Mouse (Mus musculus) heart, adult 2 months (tissue): ENCODE results near the gene Fndc3b. TPM values are rescaled to one million over a fixed set of nuclear protein-coding genes. Genes with fewer than 3 reads are reported as not detected.

Experiments used
- DNase-seq, 2 experiments: peaks; one replicate each; pipeline ENCODE4 v3.0.0; 2021
- H3K27ac ChIP-seq: fragments of 200-600 bp; 2 replicates; pipeline ENCODE4 v1.8.1; 2022
- H3K27me3 ChIP-seq: fragments of 200-500 bp; 2 replicates; pipeline ENCODE4 v1.6.1; 2012; ENCODE audit warnings: mild to moderate bottlenecking, low read length, inconsistent platforms, mixed read lengths; ENCODE audit not compliant: control insufficient read depth, insufficient read depth
- H3K36me3 ChIP-seq: fragments of 200-500 bp; 2 replicates; pipeline ENCODE4 v1.6.1; 2012; ENCODE audit warnings: low read length, inconsistent platforms; ENCODE audit not compliant: control insufficient read depth, insufficient read depth
- H3K4me1 ChIP-seq: fragments of 200-500 bp; 2 replicates; pipeline ENCODE4 v1.6.1; 2011; ENCODE audit warnings: low read length; ENCODE audit not compliant: control insufficient read depth, insufficient read depth
- H3K4me3 ChIP-seq: fragments of 200-600 bp; 2 replicates; pipeline ENCODE4 v1.8.1; 2022
- H3K79me2 ChIP-seq: fragments of 200-500 bp; replicated peaks from 2 replicates; pipeline ENCODE4 v1.6.1; 2012; ENCODE audit warnings: mild to moderate bottlenecking, inconsistent platforms, low read length, moderate library complexity, mixed read lengths; ENCODE audit not compliant: control insufficient read depth, insufficient read depth
- H3K9ac ChIP-seq: fragments of 200-500 bp; 2 replicates; pipeline ENCODE4 v1.6.1; 2012; ENCODE audit warnings: low read depth, mild to moderate bottlenecking, control low read depth, inconsistent platforms, low read length, mixed read lengths
- CTCF ChIP-seq: fragments of 200-600 bp; IDR thresholded peaks from 2 replicates; pipeline ENCODE4 v1.8.1; 2022; ENCODE audit warnings: antibody characterized with exemption, mild to moderate bottlenecking, moderate library complexity
- EP300 ChIP-seq: fragments of 200-500 bp; IDR thresholded peaks from 2 replicates; pipeline ENCODE4 v1.6.1; 2011; ENCODE audit warnings: low read depth, low read length, control low read depth; ENCODE audit not compliant: insufficient read depth
- POLR2A ChIP-seq: fragments of 200-500 bp; IDR thresholded peaks from 2 replicates; pipeline ENCODE4 v1.6.1; 2011; ENCODE audit warnings: mild to moderate bottlenecking, low read depth, low read length, control low read depth; ENCODE audit not compliant: insufficient read depth
- WGBS: fragments of 180-500 bp; shearing (Covaris S2); methylation state at CpG from one replicate; pipeline ENCODE4 v1.1.7; 2018; 5-methylcytosine and 5-hydroxymethylcytosine counted together
- intact Hi-C: fragments of 180-260 bp; cut with DNase I; formaldehyde crosslinking; loops from one replicate; pipeline ENCODE4 v1.15.1; 2025
- long read RNA-seq: library from polyadenylated mRNA; stranded (forward); transcript quantifications from one replicate; pipeline ENCODE4 v2.0.0, GENCODE M21; 2021
- polyA plus RNA-seq: library from polyadenylated mRNA; depleted of rRNA; stranded (reverse); fragments of >200 nt; gene quantifications from 2 replicates; pipeline ENCODE4 v1.2.3, GENCODE M21; 2012; rRNA removed
- total RNA-seq, 2 experiments: library from RNA; stranded (reverse); gene quantifications; 2 replicates each; pipeline ENCODE4 v1.2.3; 2021

The Fndc3b gene
- total RNA-seq (10 to 100 TPM; 52.1 to 57.4 TPM), polyA plus RNA-seq (15.3 and 24.7 TPM in 2 replicates)
- long read RNA-seq, full-length matches to known transcripts, result 1 of 5 reads
- long read RNA-seq, partial matches to known transcripts, result 0 of 5 reads
- long read RNA-seq, other reads (novel, unspliced or antisense), result 4 of 5 reads

- intact Hi-C loops, result loop anchor here (2.0 to 5.0 kb wide), 3 partner anchors 228 to 271 kb away; partner anchors contain the start of gene Pld1
These were observed at the start of gene Fndc3b for GRCm38 (mm10) chr3:27710648-27711428. Fndc3b (minus strand) TSS chr3:27711307.

GRCm38 (mm10) chr3:27760278-27760677 lies 49.2 kb upstream of the Fndc3b start:
- Histone ChIP-seq H3K36me3 (no peaks in the 10 kb centered on the region), H3K9ac (no peak overlapping the region), H3K27ac (no peak overlapping the region), H3K4me3 (no peak overlapping the region), H3K4me1 (peaks cover 1% of the 10 kb centered on the region; the same call in 1 of the 2 replicates), H3K79me2 (no peaks in the 10 kb centered on the region), H3K27me3 (no peaks in the 10 kb centered on the region)
- intact Hi-C loops, result no loop called here
- 36% methylated on average over 2 of the region's 2 CpGs for WGBS
- TF ChIP-seq EP300 (no peak), POLR2A (no peak), CTCF (no peak)
- no peak for DNase-seq

More at GRCm38 (mm10) chr3:27710648-27711428, at the start of gene Fndc3b:
- no peaks in the 10 kb centered on the region for H3K27me3 ChIP-seq
- peaks cover 4% of the 10 kb centered on the region for H3K36me3 ChIP-seq
- TF ChIP-seq CTCF (peak; percentile 47), POLR2A (peak; percentile 85), EP300 (peak; percentile 81; the same call in 1 of the 2 replicates)
- H3K79me2 ChIP-seq, result peaks cover 3% of the 10 kb centered on the region; the same call in 1 of the 2 replicates
- WGBS, result under 1% methylated on average over 76 of the region's 90 CpGs
- peak within 1 kb of the TSS; percentile 75 for H3K4me3 ChIP-seq
- H3K27ac ChIP-seq, result peak within 1 kb of the TSS; percentile 97
- DNase-seq, result peak; percentile 95 to 96
- H3K4me1 ChIP-seq, result peaks cover 6% of the 10 kb centered on the region
- H3K9ac ChIP-seq, result peak within 1 kb of the TSS; percentile 99

GRCm38 (mm10) chr3:27758976-27759375 lies 47.9 kb upstream of the Fndc3b start:
- H3K27me3 ChIP-seq, result no peaks in the 10 kb centered on the region
- H3K79me2 ChIP-seq, result no peaks in the 10 kb centered on the region
- H3K9ac ChIP-seq, result no peak overlapping the region
- H3K36me3 ChIP-seq, result no peaks in the 10 kb centered on the region
- peaks cover 1% of the 10 kb centered on the region; the same call in 1 of the 2 replicates for H3K4me1 ChIP-seq
- WGBS, result 49% methylated on average over 6 of the region's 6 CpGs
- H3K4me3 ChIP-seq, result no peak overlapping the region
- TF ChIP-seq POLR2A (0 out of 2 replicates have a peak, but pooled peaks have one; percentile 25), CTCF (no peak), EP300 (no peak)
- intact Hi-C loops, result no loop called here
- no peak overlapping the region for H3K27ac ChIP-seq
- DNase-seq, result peak; percentile 56 to 67

DNA sequence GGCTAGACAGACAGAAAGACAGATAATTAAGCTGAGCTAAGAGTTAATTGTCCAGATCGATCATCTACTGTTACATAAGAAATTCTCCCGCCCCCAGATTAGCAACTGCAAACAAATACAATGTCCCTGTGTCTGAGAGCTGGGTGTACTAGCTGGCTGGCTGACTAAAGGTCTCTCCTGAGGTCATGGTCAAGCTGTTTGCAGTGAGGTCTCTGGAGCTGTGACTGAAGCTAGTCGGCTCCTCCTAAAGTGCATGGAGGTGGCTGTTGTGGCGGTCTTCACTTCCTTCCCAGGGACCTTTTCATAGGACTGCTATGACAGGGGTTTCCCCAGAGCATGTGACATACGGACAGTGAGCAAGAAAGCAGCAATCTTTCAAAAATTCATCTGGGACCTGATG lies 40.5 kb upstream of the Fndc3b start:
- 55% methylated on average over 5 of the region's 5 CpGs for WGBS
- no peak for TF ChIP-seq CTCF
- TF ChIP-seq POLR2A, result no peak
- no peak for TF ChIP-seq EP300
- no peak overlapping the region for H3K27ac ChIP-seq
- no peaks in the 10 kb centered on the region for H3K79me2 ChIP-seq
- no peaks in the 10 kb centered on the region; the same call in 1 of the 2 replicates for H3K4me1 ChIP-seq
- H3K36me3 ChIP-seq, result no peaks in the 10 kb centered on the region
- peak in 1 of 2 experiments; percentile 21 for DNase-seq
- intact Hi-C loops, result no loop called here
- H3K9ac ChIP-seq, result no peak overlapping the region
- no peak overlapping the region for H3K4me3 ChIP-seq
- no peaks in the 10 kb centered on the region for H3K27me3 ChIP-seq

DNA sequence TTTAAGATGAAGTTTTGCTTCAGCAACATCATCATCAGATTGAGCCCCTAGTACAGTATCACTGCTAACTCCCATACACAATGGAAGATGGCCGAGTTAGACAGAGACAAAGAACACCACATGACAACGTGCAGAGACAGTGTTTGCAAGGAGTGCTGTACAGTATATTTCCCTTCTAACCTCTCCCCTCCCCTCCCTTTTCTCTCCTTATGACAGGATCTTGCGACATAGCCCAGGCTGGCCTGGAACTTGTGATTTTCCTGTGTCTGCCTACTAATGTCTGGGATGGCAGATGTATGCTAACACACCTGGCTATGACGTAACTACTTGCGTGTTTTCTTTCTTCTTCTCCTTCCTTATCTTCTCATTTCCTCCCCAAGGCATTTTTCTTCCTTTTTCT lies 40.0 kb upstream of the Fndc3b start:
- Histone ChIP-seq H3K79me2 (no peaks in the 10 kb centered on the region), H3K27ac (no peak overlapping the region), H3K36me3 (no peaks in the 10 kb centered on the region), H3K9ac (no peak overlapping the region), H3K4me3 (no peak overlapping the region), H3K4me1 (no peaks in the 10 kb centered on the region; the same call in 1 of the 2 replicates), H3K27me3 (no peaks in the 10 kb centered on the region)
- 57% methylated on average over 5 of the region's 5 CpGs for WGBS
- no peak for DNase-seq
- TF ChIP-seq POLR2A (no peak), CTCF (no peak), EP300 (no peak)
- intact Hi-C loops, result no loop called here
